Mouse (Mus musculus): ENCODE results near the gene Tle6. TPM values are rescaled to one million over a fixed set of nuclear protein-coding genes. Genes with fewer than 3 reads are reported as not detected.

The Tle6 gene
- polyA plus RNA-seq, 1 experiment from 2014 or later = 2.8 TPM

GRCm38 (mm10) chr10:81579967-81580366 lies 20.9 kb downstream of the Tle6 start:
- no peak overlapping the region for H3K9ac ChIP-seq (replicated peaks)
- no peak overlapping the region for H3K27ac ChIP-seq
- no peak for ATAC-seq
- H3K9me3 ChIP-seq = no peaks in the 10 kb centered on the region
- H3K4me2 ChIP-seq (replicated peaks) = no peak overlapping the region
- WGBS = 65% methylated on average over 4 of the region's 4 CpGs
- H3K4me1 ChIP-seq (replicated peaks) = peaks cover 33% of the 10 kb centered on the region
- no peak overlapping the region for H3K4me3 ChIP-seq (replicated peaks)
- no peaks in the 10 kb centered on the region for H3K36me3 ChIP-seq
- H3K27me3 ChIP-seq = peaks cover 90% of the 10 kb centered on the region

GRCm38 (mm10) chr10:81575695-81576094 lies 25.2 kb downstream of the Tle6 start:
- ATAC-seq = no peak
- peak overlapping the region; percentile 77 for H3K4me2 ChIP-seq (replicated peaks)
- no peaks in the 10 kb centered on the region for H3K36me3 ChIP-seq
- peak overlapping the region; percentile 79 for H3K9ac ChIP-seq (replicated peaks)
- H3K4me1 ChIP-seq (replicated peaks) = peaks cover 44% of the 10 kb centered on the region
- no peak overlapping the region for H3K27ac ChIP-seq
- WGBS = 3% methylated on average over 6 of the region's 6 CpGs
- no peaks in the 10 kb centered on the region for H3K9me3 ChIP-seq
- H3K27me3 ChIP-seq = peaks cover 82% of the 10 kb centered on the region
- peak overlapping the region; percentile 55 for H3K4me3 ChIP-seq (replicated peaks)

- H3K27ac ChIP-seq = peak overlapping the region; percentile 59; the same call in 1 of the 2 replicates
- H3K27me3 ChIP-seq = peaks cover 77% of the 10 kb centered on the region
- under 1% methylated on average over 30 of the region's 30 CpGs for WGBS
- H3K9me3 ChIP-seq = no peaks in the 10 kb centered on the region
- H3K36me3 ChIP-seq = no peaks in the 10 kb centered on the region
- peak overlapping the region; percentile 77 for H3K4me2 ChIP-seq (replicated peaks)
- H3K4me3 ChIP-seq (replicated peaks) = peak overlapping the region; percentile 55
- H3K9ac ChIP-seq (replicated peaks) = peak overlapping the region; percentile 79
- peaks cover 45% of the 10 kb centered on the region for H3K4me1 ChIP-seq (replicated peaks)
- no peak for ATAC-seq
These were observed 25.7 kb downstream of the Tle6 start for GRCm38 (mm10) chr10:81575208-81575631.

- peak within 1 kb of the TSS; percentile 77 for H3K4me2 ChIP-seq (replicated peaks)
- H3K9me3 ChIP-seq = no peaks in the 10 kb centered on the region
- peak within 1 kb of the TSS; percentile 55 for H3K4me3 ChIP-seq (replicated peaks)
- ATAC-seq = no peak
- no peaks in the 10 kb centered on the region for H3K36me3 ChIP-seq
- peak within 1 kb of the TSS; percentile 79 for H3K9ac ChIP-seq (replicated peaks)
- peaks cover 74% of the 10 kb centered on the region for H3K27me3 ChIP-seq
- WGBS = 12% methylated on average over 10 of the region's 10 CpGs
- peaks cover 53% of the 10 kb centered on the region for H3K4me1 ChIP-seq (replicated peaks)
- peak within 1 kb of the TSS; percentile 59; the same call in 1 of the 2 replicates for H3K27ac ChIP-seq
These were observed 26.5 kb downstream of the Tle6 start, which contains the start of gene Tle2 for GRCm38 (mm10) chr10:81574081-81575056. Tle2 (plus strand) TSS chr10:81574561.

- Histone ChIP-seq H3K4me3 (replicated peaks) (no peak overlapping the region), H3K36me3 (no peaks in the 10 kb centered on the region), H3K27ac (no peak overlapping the region), H3K4me2 (replicated peaks) (peak overlapping the region; percentile 44; the same call in 1 of the 2 replicates), H3K4me1 (replicated peaks) (peaks cover 67% of the 10 kb centered on the region), H3K9me3 (no peaks in the 10 kb centered on the region), H3K9ac (replicated peaks) (0 out of 2 replicates have a peak overlapping the region, but pooled peaks have one; percentile 4), H3K27me3 (peaks cover 66% of the 10 kb centered on the region)
- no peak for ATAC-seq
- WGBS = 7% methylated on average over 9 of the region's 9 CpGs
These were observed 27.9 kb downstream of the Tle6 start for GRCm38 (mm10) chr10:81572975-81573374.

- Histone ChIP-seq H3K4me2 (replicated peaks) (peak overlapping the region; percentile 44), H3K9ac (replicated peaks) (peak overlapping the region; percentile 10; the same call in 1 of the 2 replicates), H3K36me3 (no peaks in the 10 kb centered on the region), H3K4me1 (replicated peaks) (peaks cover 73% of the 10 kb centered on the region), H3K27me3 (peaks cover 65% of the 10 kb centered on the region), H3K9me3 (no peaks in the 10 kb centered on the region), H3K4me3 (replicated peaks) (peak overlapping the region; percentile 13; the same call in 1 of the 2 replicates), H3K27ac (peak overlapping the region; percentile 75)
- WGBS = 3% methylated on average over 9 of the region's 9 CpGs
- no peak for ATAC-seq
These were observed 28.7 kb downstream of the Tle6 start for GRCm38 (mm10) chr10:81572133-81572671.

- peak overlapping the region; percentile 75 for H3K27ac ChIP-seq
- peak overlapping the region; percentile 39 for H3K4me3 ChIP-seq (replicated peaks)
- H3K36me3 ChIP-seq = peaks cover 5% of the 10 kb centered on the region; the same call in 1 of the 2 replicates
- peak overlapping the region; percentile 67 for H3K4me2 ChIP-seq (replicated peaks)
- H3K9ac ChIP-seq (replicated peaks) = 0 out of 2 replicates have a peak overlapping the region, but pooled peaks have one; percentile 10
- 1% methylated on average over 18 of the region's 18 CpGs for WGBS
- peak; percentile 91 for ATAC-seq
- peaks cover 65% of the 10 kb centered on the region for H3K27me3 ChIP-seq
- H3K9me3 ChIP-seq = no peaks in the 10 kb centered on the region
- peaks cover 76% of the 10 kb centered on the region for H3K4me1 ChIP-seq (replicated peaks)
These were observed 29.4 kb downstream of the Tle6 start for GRCm38 (mm10) chr10:81571501-81571876.

- no peak overlapping the region for H3K9ac ChIP-seq (replicated peaks)
- H3K36me3 ChIP-seq = peaks cover 10% of the 10 kb centered on the region
- no peaks in the 10 kb centered on the region for H3K9me3 ChIP-seq
- H3K27me3 ChIP-seq = peaks cover 65% of the 10 kb centered on the region
- H3K4me2 ChIP-seq (replicated peaks) = peak overlapping the region; percentile 67
- peak overlapping the region; percentile 39 for H3K4me3 ChIP-seq (replicated peaks)
- H3K27ac ChIP-seq = peak overlapping the region; percentile 84
- WGBS = under 1% methylated on average over 34 of the region's 34 CpGs
- ATAC-seq = peak; percentile 75
- H3K4me1 ChIP-seq (replicated peaks) = peaks cover 77% of the 10 kb centered on the region
These were observed 29.9 kb downstream of the Tle6 start for GRCm38 (mm10) chr10:81570831-81571500.

- peaks cover 72% of the 10 kb centered on the region for H3K4me1 ChIP-seq (replicated peaks)
- peak overlapping the region; percentile 84 for H3K27ac ChIP-seq
- WGBS = 0% methylated on average over 10 of the region's 11 CpGs
- peak; percentile 24 for ATAC-seq
- H3K4me3 ChIP-seq (replicated peaks) = peak overlapping the region; percentile 39; the same call in 1 of the 2 replicates
- peaks cover 17% of the 10 kb centered on the region for H3K36me3 ChIP-seq
- peaks cover 65% of the 10 kb centered on the region for H3K27me3 ChIP-seq
- no peaks in the 10 kb centered on the region for H3K9me3 ChIP-seq
- H3K4me2 ChIP-seq (replicated peaks) = peak overlapping the region; percentile 67
- H3K9ac ChIP-seq (replicated peaks) = no peak overlapping the region
These were observed 30.6 kb downstream of the Tle6 start for GRCm38 (mm10) chr10:81570238-81570800.

- H3K36me3 ChIP-seq = peaks cover 23% of the 10 kb centered on the region
- H3K9me3 ChIP-seq = no peaks in the 10 kb centered on the region
- H3K4me3 ChIP-seq (replicated peaks) = no peak overlapping the region
- 38% methylated on average over 9 of the region's 9 CpGs for WGBS
- peaks cover 72% of the 10 kb centered on the region for H3K4me1 ChIP-seq (replicated peaks)
- peak overlapping the region; percentile 67 for H3K4me2 ChIP-seq (replicated peaks)
- peak overlapping the region; percentile 84 for H3K27ac ChIP-seq
- H3K27me3 ChIP-seq = peaks cover 71% of the 10 kb centered on the region
- ATAC-seq = no peak
- H3K9ac ChIP-seq (replicated peaks) = no peak overlapping the region
These were observed 31.2 kb downstream of the Tle6 start for GRCm38 (mm10) chr10:81569507-81570237.
